ENCODE assay signal across 14 mouse cellular contexts in the genomic region with DNA sequence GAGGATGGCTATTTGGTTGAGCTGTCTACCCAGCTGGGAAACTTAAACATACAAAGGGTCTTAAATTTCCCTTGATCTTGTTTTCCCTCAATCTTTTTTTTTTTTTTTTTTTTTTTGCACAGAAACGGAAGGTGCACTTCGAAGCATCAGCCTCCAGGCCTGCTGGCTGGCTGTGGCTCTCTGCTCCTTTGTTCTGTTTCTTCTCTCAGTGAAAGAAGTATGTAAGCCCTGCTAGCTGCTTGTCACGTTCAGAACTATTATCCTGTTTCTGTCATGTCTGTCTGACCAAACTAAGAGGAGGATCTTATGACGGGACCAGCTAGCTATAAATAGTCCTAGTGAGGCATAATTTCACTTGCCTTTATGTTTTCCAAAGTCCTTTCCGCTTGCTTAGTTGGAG. TPM values are rescaled to one million over a fixed set of nuclear protein-coding genes. Genes with fewer than 3 reads are reported as not detected.
DNase-seq lines count a peak whose midpoint lies in the region; ATAC-seq and TF ChIP-seq lines count a peak whose summit lies in the region.
"Had no signal": no experiment of that assay in that cellular context is flagged by ENCODE, and none has a peak within 500 bp of the region (broad histone marks: within the 10 kb centered on the region; RNA-seq: fewer than 3 reads in every experiment).

No protein-coding gene starts in this region.

- no peaks in the 10 kb centered on the region for H3K9me3 ChIP-seq in heart, embryonic 13.5 days
- H3K9me3 ChIP-seq in kidney, embryonic 15.5 days (replicated peaks) = no peaks in the 10 kb centered on the region
- H3K9me3 ChIP-seq in forebrain, postnatal 0 days (ENCODE audit: low read length) = no peaks in the 10 kb centered on the region
- H3K9me3 ChIP-seq: liver, embryonic 15.5 days had no signal

- peak overlapping the region; percentile 11 for H3K4me2 ChIP-seq in heart, embryonic 13.5 days
- no peak overlapping the region; the same call in 1 of the 2 replicates for H3K4me2 ChIP-seq in kidney, embryonic 15.5 days
- no peak overlapping the region for H3K4me2 ChIP-seq in forebrain, postnatal 0 days (ENCODE audit: low read depth)
- H3K4me2 ChIP-seq: liver, embryonic 15.5 days had no signal

- H3K4me1 ChIP-seq in heart, embryonic 13.5 days = peaks cover 6% of the 10 kb centered on the region
- H3K4me1 ChIP-seq in kidney, embryonic 15.5 days = peaks cover 10% of the 10 kb centered on the region
- H3K4me1 ChIP-seq in forebrain, postnatal 0 days (ENCODE audit: insufficient read depth) = no peaks in the 10 kb centered on the region
- H3K4me1 ChIP-seq: liver, embryonic 15.5 days had no signal

- H3K4me3 ChIP-seq in heart, embryonic 13.5 days = no peak overlapping the region
- H3K4me3 ChIP-seq in kidney, embryonic 15.5 days (replicated peaks) = no peak overlapping the region
- H3K4me3 ChIP-seq in forebrain, postnatal 0 days (ENCODE audit: low read depth, low read length) = no peak overlapping the region
- H3K4me3 ChIP-seq: liver, embryonic 15.5 days had no signal

- peak overlapping the region; percentile 54 for H3K27ac ChIP-seq in heart, embryonic 13.5 days (replicated peaks)
- H3K27ac ChIP-seq in kidney, embryonic 15.5 days = peak overlapping the region; percentile 58
- H3K27ac ChIP-seq in forebrain, postnatal 0 days (ENCODE audit: low read depth, low read length) = 0 out of 2 replicates have a peak overlapping the region, but pooled peaks have one; percentile 9
- H3K27ac ChIP-seq: liver, embryonic 15.5 days had no signal

- 30% methylated on average over 5 of the region's 5 CpGs for WGBS in heart, embryonic 13.5 days
- 32% methylated on average over 5 of the region's 5 CpGs for WGBS in kidney, embryonic 15.5 days
- WGBS in forebrain, postnatal 0 days = 47% methylated on average over 5 of the region's 5 CpGs

- no peaks in the 10 kb centered on the region for H3K36me3 ChIP-seq in heart, embryonic 13.5 days
- no peaks in the 10 kb centered on the region for H3K36me3 ChIP-seq in kidney, embryonic 15.5 days
- no peaks in the 10 kb centered on the region for H3K36me3 ChIP-seq in forebrain, postnatal 0 days (ENCODE audit: insufficient read depth)
- H3K36me3 ChIP-seq: liver, embryonic 15.5 days had no signal

- no peak for ATAC-seq in heart, embryonic 13.5 days (ENCODE audit: extremely low read depth, insufficient number of reproducible peaks, low FRiP score, low TSS enrichment)
- ATAC-seq in kidney, embryonic 15.5 days (replicated peaks; ENCODE audit: low FRiP score) = peak; percentile 29
- ATAC-seq in forebrain, postnatal 0 days = no peak
- ATAC-seq: Patski had no signal

- no peak overlapping the region for H3K9ac ChIP-seq in heart, embryonic 13.5 days
- no peak overlapping the region for H3K9ac ChIP-seq in kidney, embryonic 15.5 days
- no peak overlapping the region for H3K9ac ChIP-seq in forebrain, postnatal 0 days
- H3K9ac ChIP-seq: liver, embryonic 15.5 days had no signal

- no peak for TF ChIP-seq CTCF in forebrain, postnatal 0 days (IDR thresholded peaks at IDR 0.05; ENCODE audit: low read depth)

- peak; percentile 11 for DNase-seq in embryo, embryonic 10 days (ENCODE audit: low spot score)
- no peak for DNase-seq in embryo, embryonic 11 days
- DNase-seq in heart, postnatal 36 days = no peak
- DNase-seq in kidney, postnatal 36 days = no peak
- DNase-seq in forebrain, postnatal 0 days = no peak
- no peak for DNase-seq in urinary bladder, postnatal 36 days (ENCODE audit: low spot score in 2 of 2)
- DNase-seq: cerebellum, adult 11-12 months; lung, postnatal 14 days had no signal

- intact Hi-C loops in heart, postnatal 36 days (cut with DNase I) = no loop called here

- no peaks in the 10 kb centered on the region for H3K27me3 ChIP-seq in heart, embryonic 13.5 days (replicated peaks)
- no peaks in the 10 kb centered on the region for H3K27me3 ChIP-seq in kidney, embryonic 15.5 days
- H3K27me3 ChIP-seq in forebrain, postnatal 0 days (ENCODE audit: insufficient read depth, low read length) = no peaks in the 10 kb centered on the region
- H3K27me3 ChIP-seq: CH12.LX; liver, embryonic 15.5 days had no signal

RNA-seq across cellular contexts. Expression of gene Tspan7, which starts 33.6 kb away (rescaled TPM):
- polyA plus RNA-seq in heart, embryonic 13.5 days (2015; fragmentation: Nextera tagmentation; extraction: Ambion mirVana) = 76.4 and 85.3 TPM in 2 replicates
- 100 to 1,000 TPM; 110 to 133 TPM for total RNA-seq in heart, postnatal 36 days (2021)
- polyA plus RNA-seq in kidney, embryonic 15.5 days (2015; fragmentation: Nextera tagmentation; extraction: Ambion mirVana) = 102 and 105 TPM in 2 replicates
- total RNA-seq in forebrain, postnatal 0 days (2014; rRNA removed) = 209 and 254 TPM in 2 replicates
- polyA plus RNA-seq in forebrain, postnatal 0 days (2015; fragmentation: Nextera tagmentation; extraction: Ambion mirVana) = 491 and 629 TPM in 2 replicates
- total RNA-seq: CH12.LX; common myeloid progenitor, adult 5-6 weeks had no signal
